Mouse (Mus musculus): ENCODE measurements around the gene Vmn1r155.
"Not testable (repeated sequence)": the region's sequence is repeated elsewhere in the genome, so short reads cannot be mapped to it uniquely, and the experiment has no call there.

Gene Vmn1r155

GRCm38 (mm10) chr7:22657718-22658117, at the start of gene Vmn1r155:
Gene Vmn1r155, plus strand, starts transcription at chr7:22658018.
- in situ Hi-C loops (cut with MboI, MseI), result not testable (repeated sequence)

GRCm38 (mm10) chr7:22692217-22692616, 34.4 kb downstream of the Vmn1r155 start, which contains the start of gene Gm8693:
Gene Gm8693, minus strand, starts transcription at chr7:22692317.
- in situ Hi-C loops (cut with MboI, MseI), result not testable (repeated sequence)

Data from T-helper 17 cell (primary cell).